Mouse (Mus musculus) MEL (cell line): Measurements from ENCODE around the gene Cd83. TPM values are rescaled to one million over a fixed set of nuclear protein-coding genes. Genes with fewer than 3 reads are reported as not detected.

Experiments used
- DNase-seq: peaks from one replicate; pipeline ENCODE4 v3.0.0; 2011; ENCODE audit warnings: low read depth, low spot score
- H3K27ac ChIP-seq: 2 replicates; pipeline ENCODE4 v1.5.1; 2012; ENCODE audit warnings: low read depth, mild to moderate bottlenecking, control low read depth, low read length, moderate library complexity; ENCODE audit not compliant: control insufficient read depth
- H3K27me3 ChIP-seq, 2 experiments: fragments of 150-350 bp in 1 of 2; sonication (generic) in 1 of 2; 2 replicates each; pipeline ENCODE4 v1.6.1; 2012; ENCODE audit warnings: low read length in 2 of 2, mild to moderate bottlenecking in 2 of 2, improper control_type of control experiment in 1 of 2, moderate library complexity in 1 of 2; ENCODE audit not compliant: insufficient read depth in 2 of 2, control insufficient read depth in 1 of 2
- H3K36me3 ChIP-seq, 2 experiments: 2 replicates each; pipeline ENCODE4 v1.6.1; 2012 to 2014; ENCODE audit warnings: low read length in 2 of 2, improper control_type of control experiment in 1 of 2, inconsistent platforms in 1 of 2, mild to moderate bottlenecking in 1 of 2; ENCODE audit not compliant: insufficient read depth in 2 of 2, control insufficient read depth in 1 of 2
- H3K4me1 ChIP-seq, 2 experiments: fragments of 150-350 bp in 1 of 2; sonication (generic) in 1 of 2; 2 replicates each; pipeline ENCODE4 v1.6.1; 2012; ENCODE audit warnings: low read length in 2 of 2, improper control_type of control experiment in 1 of 2, mild to moderate bottlenecking in 1 of 2; ENCODE audit not compliant: insufficient read depth in 2 of 2, control insufficient read depth in 1 of 2
- H3K4me3 ChIP-seq, 2 experiments: fragments of 150-350 bp in 1 of 2; sonication (generic) in 1 of 2; 2 replicates each; pipeline ENCODE4 v1.5.1; 2012; ENCODE audit warnings: low read depth in 2 of 2, low read length in 2 of 2, mild to moderate bottlenecking in 2 of 2, moderate library complexity in 2 of 2, control low read depth in 1 of 2, improper control_type of control experiment in 1 of 2; ENCODE audit not compliant: control insufficient read depth in 1 of 2, insufficient read depth in 1 of 2
- H3K79me2 ChIP-seq: 2 replicates; pipeline ENCODE4 v1.6.1; 2012; ENCODE audit warnings: mild to moderate bottlenecking, low read length, moderate library complexity; ENCODE audit not compliant: control insufficient read depth, poor library complexity, insufficient read depth
- H3K9ac ChIP-seq: 2 replicates; pipeline ENCODE4 v1.6.1; 2012; ENCODE audit warnings: low read depth, mild to moderate bottlenecking, control low read depth, low read length, moderate library complexity; ENCODE audit not compliant: control insufficient read depth, poor library complexity, severe bottlenecking
- H3K9me3 ChIP-seq: fragments of 150-350 bp; sonication (generic); replicated peaks from 2 replicates; pipeline ENCODE4 v1.6.1; 2012; ENCODE audit warnings: mild to moderate bottlenecking, low read length, improper control_type of control experiment, moderate library complexity; ENCODE audit not compliant: insufficient read depth
- CHD1 ChIP-seq: IDR thresholded peaks from 2 replicates; pipeline ENCODE4 v1.6.1; 2012; ENCODE audit warnings: low read depth, mild to moderate bottlenecking, inconsistent platforms, low read length, improper control_type of control experiment
- CHD2 ChIP-seq: IDR thresholded peaks from 2 replicates; pipeline ENCODE4 v1.6.1; 2011; ENCODE audit warnings: low read length, improper control_type of control experiment
- EP300 ChIP-seq, 2 experiments: IDR thresholded peaks; 2 replicates each; pipeline ENCODE4 v1.6.1; 2011; ENCODE audit warnings: improper control_type of control experiment in 2 of 2, low read length in 2 of 2, low read depth in 1 of 2, mild to moderate bottlenecking in 1 of 2
- ETS1 ChIP-seq: IDR thresholded peaks from 2 replicates; pipeline ENCODE4 v1.6.1; 2012; ENCODE audit warnings: low read depth, mild to moderate bottlenecking, inconsistent platforms, low read length, improper control_type of control experiment, moderate library complexity
- GABPA ChIP-seq: IDR thresholded peaks from 2 replicates; pipeline ENCODE4 v1.6.1; 2012; ENCODE audit warnings: low read depth, mild to moderate bottlenecking, inconsistent platforms, low read length, improper control_type of control experiment, moderate library complexity
- GATA1 ChIP-seq: IDR thresholded peaks from 2 replicates; pipeline ENCODE4 v1.6.1; 2011; ENCODE audit warnings: low read depth, low read length, improper control_type of control experiment
- HCFC1 ChIP-seq: IDR thresholded peaks from 2 replicates; pipeline ENCODE4 v1.6.1; 2012; ENCODE audit warnings: low read depth, mild to moderate bottlenecking, inconsistent platforms, low read length, improper control_type of control experiment, moderate library complexity
- KAT2A ChIP-seq: conservative IDR thresholded peaks from 2 replicates; pipeline ENCODE4 v1.6.1; 2012; ENCODE audit warnings: low read depth, low read length, improper control_type of control experiment, inconsistent platforms
- MAZ ChIP-seq: IDR thresholded peaks from 2 replicates; pipeline ENCODE4 v1.6.1; 2012; ENCODE audit warnings: low read depth, mild to moderate bottlenecking, inconsistent platforms, low read length, improper control_type of control experiment
- MXI1 ChIP-seq: IDR thresholded peaks from 2 replicates; pipeline ENCODE4 v1.6.1; 2011; ENCODE audit warnings: mild to moderate bottlenecking, low read depth, low read length, improper control_type of control experiment
- MYB ChIP-seq: IDR thresholded peaks from 2 replicates; pipeline ENCODE4 v1.6.1; 2011; ENCODE audit warnings: mild to moderate bottlenecking, low read depth, low read length, improper control_type of control experiment
- POLR2A ChIP-seq, 2 experiments: IDR thresholded peaks; 2 replicates each; pipeline ENCODE4 v1.6.1; 2011 to 2012; ENCODE audit warnings: low read length in 2 of 2, mild to moderate bottlenecking in 2 of 2, control low read depth in 1 of 2, improper control_type of control experiment in 1 of 2, low read depth in 1 of 2, moderate library complexity in 1 of 2; ENCODE audit not compliant: control insufficient read depth in 1 of 2, insufficient read depth in 1 of 2, poor library complexity in 1 of 2
- POLR2AphosphoS2 ChIP-seq: IDR thresholded peaks from 2 replicates; pipeline ENCODE4 v1.6.1; 2011; ENCODE audit warnings: low read length, improper control_type of control experiment
- RAD21 ChIP-seq: IDR thresholded peaks from 2 replicates; pipeline ENCODE4 v1.6.1; 2011; ENCODE audit warnings: mild to moderate bottlenecking, low read depth, low read length, improper control_type of control experiment
- SMC3 ChIP-seq: IDR thresholded peaks from 2 replicates; pipeline ENCODE4 v1.6.1; 2011; ENCODE audit warnings: low read depth, low read length, improper control_type of control experiment
- TAL1 ChIP-seq: IDR thresholded peaks from 2 replicates; pipeline ENCODE4 v1.6.1; 2012; ENCODE audit warnings: mild to moderate bottlenecking, inconsistent platforms, low read length, moderate library complexity, mixed read lengths
- TCF12 ChIP-seq: IDR thresholded peaks from 2 replicates; pipeline ENCODE4 v1.6.1; 2014; ENCODE audit warnings: low read depth, mild to moderate bottlenecking, inconsistent platforms, low read length, improper control_type of control experiment, moderate library complexity
- USF1 ChIP-seq: IDR thresholded peaks from 2 replicates; pipeline ENCODE4 v1.6.1; 2014; ENCODE audit warnings: low read depth, mild to moderate bottlenecking, inconsistent platforms, low read length, improper control_type of control experiment, moderate library complexity
- USF2 ChIP-seq, 2 experiments: IDR thresholded peaks; 2 replicates each; pipeline ENCODE4 v1.6.1; 2011 to 2012; ENCODE audit warnings: improper control_type of control experiment in 2 of 2, low read length in 2 of 2, borderline replicate concordance in 1 of 2, inconsistent platforms in 1 of 2, low read depth in 1 of 2, mild to moderate bottlenecking in 1 of 2; ENCODE audit not compliant: insufficient read depth in 1 of 2
- ZC3H11A ChIP-seq: IDR thresholded peaks from 2 replicates; pipeline ENCODE4 v1.6.1; 2012; ENCODE audit warnings: low read depth, mild to moderate bottlenecking, inconsistent platforms, low read length, improper control_type of control experiment
- polyA plus RNA-seq, 2 experiments: library from polyadenylated mRNA; stranded (reverse) in 1 of 2; unstranded in 1 of 2; fragments of >175 nt in 1 of 2; fragments of >200 nt in 1 of 2; gene quantifications; 2 replicates each; pipeline versions ENCODE4 v1.2.1 to v1.2.4; 2012; ENCODE audit warnings: low replicate concordance in 2 of 2, low read depth in 1 of 2; ENCODE audit not compliant: insufficient read length in 2 of 2, insufficient read depth in 1 of 2, missing spikeins in 1 of 2
- total RNA-seq: library from RNA; depleted of rRNA; stranded (reverse); fragments of 300-350 nt; gene quantifications from 2 replicates; pipeline ENCODE4 v1.2.3, GENCODE M21; 2012

The Cd83 gene
- total and polyA plus RNA-seq, 3 experiments = not detected

DNA sequence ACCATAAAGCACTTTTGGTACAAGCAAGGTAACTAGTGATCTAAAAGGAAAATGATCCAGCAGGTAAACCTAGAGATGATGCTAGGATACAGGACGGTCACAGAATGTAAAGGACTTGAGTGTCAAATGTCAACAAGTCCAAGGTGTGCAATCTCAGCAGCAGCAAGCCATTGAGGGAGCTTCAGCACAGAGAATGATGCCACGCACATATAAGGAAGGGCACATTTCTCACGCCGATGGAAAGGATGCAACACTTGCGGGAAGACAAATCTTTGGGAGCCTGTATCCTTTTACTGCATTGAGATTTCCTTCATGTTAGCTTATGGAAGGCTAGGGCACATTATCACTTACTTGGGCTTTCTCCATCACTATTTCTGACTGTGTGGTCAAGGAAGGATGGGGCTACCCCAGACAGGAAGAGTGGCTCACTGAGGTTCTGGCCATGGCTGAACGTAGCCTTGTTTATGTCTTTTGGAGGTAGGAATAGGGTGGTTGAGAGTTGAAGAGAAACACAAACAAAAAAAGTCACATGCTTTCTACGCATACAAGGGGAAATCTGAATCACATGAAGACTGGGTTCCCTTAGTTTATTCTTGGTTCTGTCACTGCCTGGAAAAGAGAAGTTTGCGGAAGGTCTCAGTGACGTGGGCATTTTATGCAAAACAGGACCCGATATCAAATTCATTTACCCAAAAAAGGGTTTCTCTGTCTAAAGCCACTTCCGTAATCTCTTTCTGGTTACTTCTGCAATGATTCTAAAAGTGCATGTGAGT, 5.8 kb downstream of the Cd83 start:
- Histone ChIP-seq H3K79me2 (no peaks in the 10 kb centered on the region), H3K27ac (no peak overlapping the region), H3K27me3 (no peaks in the 10 kb centered on the region; a peak in 1 of 4 replicates), H3K9me3 (no peaks in the 10 kb centered on the region), H3K36me3 (no peaks in the 10 kb centered on the region)
- no peak for TF ChIP-seq MYB
- no peak for TF ChIP-seq EP300 (IDR thresholded peaks at IDR 0.05; ENCODE audit: low read depth in 1 of 2, low read length in 2 of 2)
- TF ChIP-seq CHD2 = no peak
- no peak for TF ChIP-seq POLR2A (IDR thresholded peaks at IDR 0.05; ENCODE audit: control insufficient read depth in 1 of 2, insufficient read depth in 1 of 2, low read depth in 1 of 2, low read length in 2 of 2, poor library complexity in 1 of 2)
- TF ChIP-seq HCFC1 = no peak
- no peak for TF ChIP-seq ETS1
- no peak for TF ChIP-seq USF1
- TF ChIP-seq SMC3 = no peak
- no peak for TF ChIP-seq GATA1
- no peak for TF ChIP-seq POLR2AphosphoS2
- TF ChIP-seq, all 39 proteins: peak for 0
- no peak for DNase-seq
- H3K4me1 ChIP-seq = no peaks in the 10 kb centered on the region
- no peak overlapping the region for H3K4me3 ChIP-seq
- no peak overlapping the region for H3K9ac ChIP-seq

DNA sequence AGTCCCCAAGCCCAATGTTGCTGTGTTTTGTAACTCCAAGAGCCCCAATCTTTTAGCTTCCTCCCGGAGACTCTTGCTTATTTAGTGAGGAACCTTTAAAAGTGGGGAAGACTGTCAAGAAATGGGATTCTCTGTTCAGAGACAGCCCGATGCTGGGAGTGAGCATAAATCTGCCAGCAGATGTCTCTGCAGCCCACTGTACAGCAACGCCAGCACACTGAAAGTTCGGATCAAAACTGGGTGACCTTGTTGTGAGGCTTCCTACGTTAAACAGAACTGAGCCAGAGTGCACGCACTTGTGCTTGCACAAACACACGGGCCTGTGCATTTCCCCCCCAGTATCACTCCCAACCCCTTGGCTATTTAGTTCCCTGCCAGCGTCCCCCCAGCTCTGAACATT, 10.8 kb downstream of the Cd83 start:
- TF ChIP-seq KAT2A (no peak), MXI1 (no peak), MAZ (no peak), RAD21 (no peak; the same call in 1 of the 2 replicates), TCF12 (no peak), MYB (no peak), USF2 (IDR thresholded peaks at IDR 0.05; ENCODE audit: borderline replicate concordance in 1 of 2, insufficient read depth in 1 of 2, low read depth in 1 of 2, low read length in 2 of 2) (no peak), POLR2AphosphoS2 (no peak), TAL1 (no peak), ZC3H11A (no peak), GABPA (no peak), CHD1 (no peak)
- DNase-seq = no peak
- Histone ChIP-seq H3K9me3 (no peaks in the 10 kb centered on the region), H3K9ac (no peak overlapping the region), H3K4me3 (no peak overlapping the region), H3K27ac (no peak overlapping the region), H3K79me2 (no peaks in the 10 kb centered on the region), H3K27me3 (no peaks in the 10 kb centered on the region; a peak in 1 of 4 replicates), H3K36me3 (no peaks in the 10 kb centered on the region), H3K4me1 (no peaks in the 10 kb centered on the region)
